Mouse (Mus musculus) E14TG2a.4 (cell line): Measurements from ENCODE around the gene Smtnl1.

Experiments used
- CTCF ChIP-seq: conservative IDR thresholded peaks from 2 replicates; pipeline ENCODE4 v1.5.1; 2014; ENCODE audit warnings: low read length
- NANOG ChIP-seq: IDR thresholded peaks from 2 replicates; pipeline ENCODE4 v1.6.1; 2014; ENCODE audit warnings: borderline replicate concordance, low read length, mixed read lengths
- POU5F1 ChIP-seq: IDR thresholded peaks from 2 replicates; pipeline ENCODE4 v1.6.1; 2014; ENCODE audit warnings: low read length, borderline replicate concordance

DNA sequence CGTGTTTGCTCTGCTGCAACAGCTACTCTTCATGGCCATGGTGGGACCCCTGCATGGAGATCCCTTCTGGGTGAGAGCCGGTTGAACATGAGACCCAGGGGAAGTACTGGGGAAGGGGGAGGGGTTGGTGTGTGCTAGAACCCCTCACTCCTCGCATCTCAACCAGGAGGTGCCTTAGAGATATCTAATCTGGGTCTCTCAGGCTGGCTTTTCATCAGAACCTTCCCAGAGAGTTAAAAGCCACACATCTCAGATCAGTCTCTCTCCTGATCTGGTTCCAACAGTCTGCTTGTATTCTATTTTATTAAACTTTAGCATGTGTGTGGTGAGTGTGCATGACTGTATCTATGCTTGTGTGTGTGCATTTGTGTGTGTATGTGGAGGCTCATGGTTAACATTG lies 39.0 kb upstream of the Smtnl1 start:
- TF ChIP-seq CTCF (no peak), NANOG (no peak), POU5F1 (no peak)
